Mouse (Mus musculus): ENCODE results near the gene Ryr1. TPM values are rescaled to one million over a fixed set of nuclear protein-coding genes. Genes with fewer than 3 reads are reported as not detected.
"Not testable (repeated sequence)": the region's sequence is repeated elsewhere in the genome, so short reads cannot be mapped to it uniquely, and the experiment has no call there.

The Ryr1 gene
- polyA plus RNA-seq, 1 experiment from 2014 or later = 10.3 TPM

GRCm38 (mm10) chr7:28971770-28972269 is 153.2 kb downstream of the Ryr1 start:
- H3K27ac ChIP-seq (replicated peaks) = no peak overlapping the region
- no peak overlapping the region for H3K9ac ChIP-seq
- H3K36me3 ChIP-seq = peaks cover 26% of the 10 kb centered on the region
- H3K4me2 ChIP-seq = no peak overlapping the region
- no peaks in the 10 kb centered on the region for H3K4me1 ChIP-seq (replicated peaks)
- no peaks in the 10 kb centered on the region for H3K27me3 ChIP-seq
- no peaks in the 10 kb centered on the region for H3K9me3 ChIP-seq
- WGBS = 80% methylated on average over 6 of the region's 6 CpGs
- no peak for ATAC-seq (ENCODE audit: low FRiP score, low read depth)
- no peak overlapping the region for H3K4me3 ChIP-seq

- 91% methylated on average over 7 of the region's 7 CpGs for WGBS
These were observed 153.9 kb downstream of the Ryr1 start for GRCm38 (mm10) chr7:28971029-28971428.

GRCm38 (mm10) chr7:28969672-28970394 is 155.1 kb downstream of the Ryr1 start:
- H3K4me3 ChIP-seq = no peak overlapping the region
- no peak overlapping the region for H3K4me2 ChIP-seq
- no peak for ATAC-seq (ENCODE audit: low FRiP score, low read depth)
- H3K27ac ChIP-seq (replicated peaks) = no peak overlapping the region
- WGBS = 76% methylated on average over 12 of the region's 12 CpGs
- no peaks in the 10 kb centered on the region for H3K9me3 ChIP-seq
- H3K9ac ChIP-seq = no peak overlapping the region
- H3K27me3 ChIP-seq = no peaks in the 10 kb centered on the region
- H3K36me3 ChIP-seq = peaks cover 18% of the 10 kb centered on the region; the same call in 1 of the 2 replicates
- no peaks in the 10 kb centered on the region for H3K4me1 ChIP-seq (replicated peaks)

More at GRCm38 (mm10) chr7:28971029-28971428, 153.9 kb downstream of the Ryr1 start:
- Histone ChIP-seq H3K27me3 (no peaks in the 10 kb centered on the region), H3K9me3 (no peaks in the 10 kb centered on the region), H3K4me3 (no peak overlapping the region), H3K4me1 (replicated peaks) (no peaks in the 10 kb centered on the region), H3K4me2 (no peak overlapping the region), H3K9ac (no peak overlapping the region), H3K36me3 (peaks cover 19% of the 10 kb centered on the region; the same call in 1 of the 2 replicates), H3K27ac (replicated peaks) (no peak overlapping the region)
- ATAC-seq (ENCODE audit: low FRiP score, low read depth) = no peak

- Histone ChIP-seq H3K36me3 (peaks cover 14% of the 10 kb centered on the region; the same call in 1 of the 2 replicates), H3K27ac (replicated peaks) (no peak overlapping the region), H3K4me3 (no peak overlapping the region), H3K4me1 (replicated peaks) (no peaks in the 10 kb centered on the region), H3K9me3 (no peaks in the 10 kb centered on the region), H3K27me3 (no peaks in the 10 kb centered on the region), H3K4me2 (no peak overlapping the region), H3K9ac (no peak overlapping the region)
- no peak for ATAC-seq (ENCODE audit: low FRiP score, low read depth)
- 94% methylated on average over 1 of the region's 1 CpGs for WGBS
These were observed 155.7 kb downstream of the Ryr1 start for GRCm38 (mm10) chr7:28969271-28969670.

- ATAC-seq (ENCODE audit: low FRiP score, low read depth); H3K9ac ChIP-seq; H3K4me3 ChIP-seq; H3K27ac ChIP-seq (replicated peaks); H3K27me3 ChIP-seq; H3K36me3 ChIP-seq; H3K4me1 ChIP-seq (replicated peaks); H3K9me3 ChIP-seq; H3K4me2 ChIP-seq: not testable (repeated sequence)
- WGBS = 96% methylated on average over 8 of the region's 8 CpGs
These were observed 156.9 kb downstream of the Ryr1 start for GRCm38 (mm10) chr7:28968120-28968519.

GRCm38 (mm10) chr7:28966751-28967505 is 158.1 kb downstream of the Ryr1 start:
- 79% methylated on average over 4 of the region's 4 CpGs for WGBS
- Histone ChIP-seq H3K27ac (replicated peaks) (no peak overlapping the region), H3K9ac (no peak overlapping the region), H3K4me3 (no peak overlapping the region), H3K4me2 (no peak overlapping the region), H3K9me3 (no peaks in the 10 kb centered on the region), H3K4me1 (replicated peaks) (peaks cover 6% of the 10 kb centered on the region), H3K27me3 (no peaks in the 10 kb centered on the region), H3K36me3 (peaks cover 5% of the 10 kb centered on the region; the same call in 1 of the 2 replicates)
- ATAC-seq (ENCODE audit: low FRiP score, low read depth) = no peak

GRCm38 (mm10) chr7:28966181-28966580 is 158.8 kb downstream of the Ryr1 start:
- Histone ChIP-seq H3K4me1 (replicated peaks) (peaks cover 10% of the 10 kb centered on the region), H3K9ac (no peak overlapping the region), H3K27me3 (no peaks in the 10 kb centered on the region), H3K9me3 (no peaks in the 10 kb centered on the region), H3K4me2 (no peak overlapping the region), H3K27ac (replicated peaks) (no peak overlapping the region), H3K36me3 (no peaks in the 10 kb centered on the region), H3K4me3 (no peak overlapping the region)
- 76% methylated on average over 4 of the region's 5 CpGs for WGBS
- ATAC-seq (ENCODE audit: low FRiP score, low read depth) = no peak

GRCm38 (mm10) chr7:28965346-28965840 is 159.6 kb downstream of the Ryr1 start:
- H3K9me3 ChIP-seq = no peaks in the 10 kb centered on the region
- H3K36me3 ChIP-seq = no peaks in the 10 kb centered on the region
- no peak overlapping the region for H3K4me2 ChIP-seq
- H3K4me1 ChIP-seq (replicated peaks) = peaks cover 18% of the 10 kb centered on the region
- ATAC-seq (ENCODE audit: low FRiP score, low read depth) = no peak
- no peak overlapping the region for H3K4me3 ChIP-seq
- no peaks in the 10 kb centered on the region for H3K27me3 ChIP-seq
- WGBS = 90% methylated on average over 5 of the region's 5 CpGs
- no peak overlapping the region for H3K9ac ChIP-seq
- H3K27ac ChIP-seq (replicated peaks) = no peak overlapping the region

- no peaks in the 10 kb centered on the region for H3K36me3 ChIP-seq
- no peak overlapping the region for H3K4me2 ChIP-seq
- ATAC-seq (ENCODE audit: low FRiP score, low read depth) = no peak
- peaks cover 36% of the 10 kb centered on the region for H3K4me1 ChIP-seq (replicated peaks)
- H3K27ac ChIP-seq (replicated peaks) = 0 out of 2 replicates have a peak overlapping the region, but pooled peaks have one; percentile 88
- no peak overlapping the region for H3K4me3 ChIP-seq
- no peaks in the 10 kb centered on the region for H3K27me3 ChIP-seq
- WGBS = 82% methylated on average over 3 of the region's 3 CpGs
- no peak overlapping the region for H3K9ac ChIP-seq
- H3K9me3 ChIP-seq = no peaks in the 10 kb centered on the region
These were observed 161.5 kb downstream of the Ryr1 start for GRCm38 (mm10) chr7:28963399-28963923.

- ATAC-seq (ENCODE audit: low FRiP score, low read depth) = peak; percentile 92
- Histone ChIP-seq H3K4me3 (peak within 1 kb of the TSS; percentile 92), H3K27ac (replicated peaks) (peak within 1 kb of the TSS; percentile 88), H3K9ac (peak within 1 kb of the TSS; percentile 96), H3K4me1 (replicated peaks) (peaks cover 44% of the 10 kb centered on the region), H3K4me2 (peak within 1 kb of the TSS; percentile 78), H3K27me3 (no peaks in the 10 kb centered on the region), H3K36me3 (no peaks in the 10 kb centered on the region), H3K9me3 (no peaks in the 10 kb centered on the region)
- WGBS = under 1% methylated on average over 76 of the region's 76 CpGs
These were observed 162.9 kb downstream of the Ryr1 start, which contains the start of gene Actn4 for GRCm38 (mm10) chr7:28961927-28962670. Gene Actn4, minus strand, starts transcription at chr7:28962340.

- Histone ChIP-seq H3K27me3 (no peaks in the 10 kb centered on the region), H3K4me3 (peak overlapping the region; percentile 92), H3K36me3 (no peaks in the 10 kb centered on the region), H3K4me2 (peak overlapping the region; percentile 78), H3K27ac (replicated peaks) (peak overlapping the region; percentile 88), H3K4me1 (replicated peaks) (peaks cover 44% of the 10 kb centered on the region), H3K9me3 (no peaks in the 10 kb centered on the region), H3K9ac (peak overlapping the region; percentile 96)
- 0% methylated on average over 7 of the region's 7 CpGs for WGBS
- no peak for ATAC-seq (ENCODE audit: low FRiP score, low read depth)
These were observed 163.4 kb downstream of the Ryr1 start for GRCm38 (mm10) chr7:28961584-28961926.

Measured in hindbrain, embryonic 15.5 days (tissue).